Mouse (Mus musculus) spleen, postnatal 36 days (tissue): ENCODE results near the gene Wnt11.

Experiments
- DNase-seq, 2 experiments: peaks; one replicate each; pipeline ENCODE4 v3.0.0; 2022; ENCODE audit warnings: low spot score in 2 of 2, mixed read lengths in 1 of 2

Wnt11 gene

GRCm38 (mm10) chr7:98834711-98835321 lies at the start of gene Wnt11:
Gene Wnt11 (plus strand): TSS chr7:98835112.
- DNase-seq, result no peak

- no peak for DNase-seq
These were observed 47.9 kb upstream of the Wnt11 start for GRCm38 (mm10) chr7:98786792-98787612.

DNA sequence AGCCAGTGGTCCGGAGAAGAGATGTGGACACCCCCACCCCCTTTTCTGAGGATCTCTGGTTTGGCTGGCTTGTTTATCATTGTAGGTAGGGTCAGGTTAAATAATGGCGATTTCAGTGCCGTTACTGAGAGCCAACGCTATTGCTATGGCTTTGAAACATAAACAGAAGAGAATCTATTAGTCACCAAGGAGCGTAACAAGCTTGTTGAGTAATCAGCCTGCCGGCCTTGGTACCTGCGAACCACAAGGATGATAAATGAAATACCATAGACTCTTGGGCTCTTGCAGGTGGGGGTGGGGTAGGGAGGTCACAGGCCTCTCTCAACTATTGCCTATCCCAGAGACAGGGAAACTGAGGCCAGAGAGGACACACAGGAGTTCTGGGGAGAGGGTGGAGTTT lies 46.2 kb upstream of the Wnt11 start:
- no peak for DNase-seq

- DNase-seq, result no peak
These were observed 45.8 kb upstream of the Wnt11 start for GRCm38 (mm10) chr7:98789121-98789520.

DNA sequence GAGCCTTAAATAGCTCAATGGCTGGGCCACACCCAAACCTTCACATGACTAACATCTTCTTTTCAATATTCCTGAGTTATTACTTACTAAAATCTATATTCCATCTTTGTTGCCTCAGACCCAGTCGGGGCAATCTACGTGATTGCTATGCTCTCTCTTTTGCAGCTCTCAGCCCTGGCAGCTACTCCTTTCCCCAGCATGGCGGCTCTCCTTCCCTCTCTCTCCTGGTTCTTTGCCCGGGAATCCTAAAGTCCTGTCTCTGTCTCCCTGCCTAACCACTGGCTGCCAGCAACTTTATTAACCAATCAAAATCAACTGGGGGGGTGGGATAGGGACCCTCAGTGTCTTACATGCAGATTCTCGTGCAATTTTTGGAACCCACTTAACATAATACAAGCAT lies 43.0 kb upstream of the Wnt11 start:
- DNase-seq, result no peak

DNA sequence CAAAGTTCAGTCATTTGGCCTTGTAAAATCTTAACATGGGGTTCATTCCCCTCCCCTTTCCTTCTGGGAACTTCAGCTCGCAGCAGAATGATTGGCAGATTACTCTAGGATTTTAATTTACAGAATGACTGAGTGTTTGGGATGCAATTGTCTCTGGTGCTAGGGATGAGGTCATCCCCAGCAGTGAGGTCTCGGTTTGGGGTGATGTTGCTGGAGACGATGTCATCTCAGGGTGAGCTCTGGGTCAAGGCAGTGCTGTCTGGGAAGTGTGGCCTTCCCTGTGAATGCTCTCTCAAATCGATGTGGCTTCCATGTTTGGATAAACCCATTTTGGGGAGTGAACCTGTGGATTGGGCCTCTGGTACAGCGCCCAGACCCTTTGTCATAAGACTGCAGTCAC lies 41.1 kb upstream of the Wnt11 start:
- DNase-seq, result no peak

DNA sequence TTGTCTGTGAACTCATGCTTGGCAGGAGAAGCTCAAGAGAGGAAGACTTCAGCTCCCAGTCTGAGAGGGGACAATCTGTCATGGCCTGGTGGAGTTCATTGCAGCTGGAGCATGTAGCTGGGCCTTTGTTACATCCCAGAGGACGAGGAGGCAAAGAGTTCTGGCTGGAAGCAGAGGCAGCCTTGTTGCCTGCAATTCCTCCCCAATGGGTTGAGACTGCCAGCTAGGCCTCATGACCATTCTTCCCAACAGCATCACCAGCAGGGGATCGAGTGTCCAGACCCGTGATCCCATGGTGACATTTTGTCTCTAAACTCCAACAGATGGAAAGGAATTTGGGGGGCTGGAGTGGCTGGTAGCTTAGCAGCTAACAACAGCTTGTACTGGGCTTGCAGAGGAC lies 40.5 kb upstream of the Wnt11 start:
- DNase-seq, result no peak

DNA sequence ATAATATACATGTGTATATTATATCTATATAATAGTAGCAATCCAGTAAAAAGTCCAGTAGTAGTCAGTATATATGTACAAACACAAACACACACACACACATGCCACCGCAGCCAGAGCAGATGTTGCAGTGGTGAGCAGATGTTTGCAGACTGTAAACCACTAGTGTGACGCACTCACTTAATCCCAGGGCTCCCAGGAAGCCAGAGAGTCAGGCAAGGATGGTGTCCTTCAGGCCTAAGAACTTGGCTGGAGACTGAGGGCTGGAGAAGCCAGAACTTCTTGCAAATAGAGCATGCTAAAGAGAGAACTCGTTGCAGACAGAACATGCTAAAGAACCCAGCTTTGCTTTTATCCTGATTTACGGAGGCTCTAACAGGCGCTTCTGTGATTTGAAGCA lies 39.3 kb upstream of the Wnt11 start:
- no peak for DNase-seq

- DNase-seq, result no peak
These were observed 37.4 kb upstream of the Wnt11 start for GRCm38 (mm10) chr7:98797347-98798133.

DNA sequence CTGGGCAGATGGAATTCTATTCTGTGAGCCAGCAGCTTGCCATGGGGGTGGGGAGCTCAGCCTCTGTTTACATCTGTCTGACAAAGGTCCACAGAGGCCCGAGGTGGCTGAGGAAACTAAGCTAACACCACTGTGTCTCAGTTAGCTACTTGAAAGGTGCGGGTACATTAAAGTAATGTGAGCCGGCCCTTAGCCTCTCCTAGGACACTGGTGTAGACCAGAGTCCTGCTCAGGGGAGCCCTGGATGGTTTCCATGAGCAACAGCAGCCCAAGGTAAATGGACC lies 36.8 kb upstream of the Wnt11 start:
- DNase-seq, result no peak

- DNase-seq, result no peak
These were observed 34.5 kb upstream of the Wnt11 start for GRCm38 (mm10) chr7:98800435-98800834.

GRCm38 (mm10) chr7:98801086-98801485 lies 33.8 kb upstream of the Wnt11 start:
- DNase-seq, result no peak

- no peak for DNase-seq
These were observed 31.7 kb upstream of the Wnt11 start for GRCm38 (mm10) chr7:98803181-98803580.

GRCm38 (mm10) chr7:98804841-98805772 lies 29.8 kb upstream of the Wnt11 start:
- peak in 1 of 2 experiments; percentile 25 for DNase-seq

DNA sequence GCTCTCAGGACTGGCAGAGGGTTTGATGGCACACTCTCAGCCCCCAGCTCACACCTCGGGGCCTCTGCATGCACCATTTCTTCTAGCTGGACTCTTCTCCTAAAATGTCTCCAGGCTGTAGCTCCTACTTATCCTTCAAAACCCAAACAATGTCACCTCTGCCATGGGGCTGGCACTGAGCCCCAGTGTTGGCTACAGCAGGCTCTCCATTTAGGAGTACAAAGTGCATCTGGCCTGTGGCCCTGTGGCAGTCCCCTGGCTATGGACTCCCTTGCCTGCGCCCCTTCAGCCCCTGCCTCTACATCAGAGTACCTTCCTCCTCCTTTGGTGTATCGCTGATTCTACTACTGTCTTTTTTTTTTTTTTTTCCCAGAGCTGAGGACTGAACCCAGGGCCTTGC lies 28.0 kb upstream of the Wnt11 start:
- DNase-seq, result no peak

DNA sequence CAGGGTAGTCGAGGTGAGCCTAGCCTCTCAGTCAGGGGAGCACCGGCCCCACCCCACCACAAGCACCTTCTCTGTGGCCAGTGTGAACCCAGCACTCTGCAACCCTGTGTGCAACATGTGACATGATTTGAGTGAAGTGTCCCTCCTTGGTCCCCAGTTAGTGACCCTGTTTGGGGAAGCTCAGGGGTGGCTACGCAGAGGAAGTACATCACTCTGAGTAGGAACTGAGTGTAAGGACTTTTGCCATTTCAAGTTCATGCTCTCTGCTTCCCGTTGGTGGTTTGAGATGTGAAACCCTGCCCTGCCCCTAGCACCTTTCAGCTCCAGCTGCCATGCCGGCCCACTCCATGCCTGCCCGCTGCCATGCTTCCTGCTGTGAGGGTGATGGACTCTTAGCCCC lies 25.5 kb upstream of the Wnt11 start:
- peak; percentile 32 for DNase-seq

DNA sequence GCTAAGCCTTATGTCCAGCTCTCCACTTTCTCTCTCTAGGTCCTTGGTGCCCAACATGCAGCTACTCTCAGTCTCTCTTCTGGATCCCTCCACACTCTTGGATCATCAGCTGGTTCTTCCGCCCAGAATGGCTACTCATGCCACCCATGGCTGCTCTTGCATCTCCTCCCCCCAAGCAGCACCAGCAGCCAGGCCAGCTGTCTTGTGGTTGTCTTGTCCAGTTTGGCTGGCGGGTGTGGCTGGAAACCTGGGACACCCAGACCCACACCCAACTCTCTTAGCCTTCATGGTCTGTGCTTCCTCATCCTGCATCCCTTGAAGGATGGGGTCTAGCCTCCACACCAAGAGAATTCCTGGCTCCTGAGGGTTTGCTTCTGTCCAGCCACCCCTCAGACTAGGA lies 24.3 kb upstream of the Wnt11 start:
- no peak for DNase-seq

DNA sequence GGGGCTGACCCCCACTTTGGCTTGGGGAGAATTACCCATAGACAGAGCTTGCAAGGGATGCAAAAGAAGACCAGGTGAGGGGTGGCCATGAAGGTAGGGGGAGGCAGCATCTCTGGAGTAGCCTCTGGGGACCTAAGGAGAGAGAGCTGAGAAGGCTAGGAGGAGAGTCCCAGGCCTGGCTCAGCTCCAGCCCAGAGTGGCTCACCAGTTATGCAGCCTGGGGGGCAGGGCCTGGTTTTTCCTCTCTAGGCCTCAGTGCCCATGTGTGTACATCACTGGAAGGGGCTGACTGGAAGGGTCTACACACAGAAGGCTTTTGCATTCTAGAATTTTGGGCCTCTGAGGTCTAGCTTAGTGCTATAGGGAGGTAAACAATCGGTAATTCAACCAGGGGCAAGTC lies 14.4 kb upstream of the Wnt11 start:
- DNase-seq, result no peak

- no peak for DNase-seq
These were observed 12.0 kb upstream of the Wnt11 start for GRCm38 (mm10) chr7:98822881-98823280.

DNA sequence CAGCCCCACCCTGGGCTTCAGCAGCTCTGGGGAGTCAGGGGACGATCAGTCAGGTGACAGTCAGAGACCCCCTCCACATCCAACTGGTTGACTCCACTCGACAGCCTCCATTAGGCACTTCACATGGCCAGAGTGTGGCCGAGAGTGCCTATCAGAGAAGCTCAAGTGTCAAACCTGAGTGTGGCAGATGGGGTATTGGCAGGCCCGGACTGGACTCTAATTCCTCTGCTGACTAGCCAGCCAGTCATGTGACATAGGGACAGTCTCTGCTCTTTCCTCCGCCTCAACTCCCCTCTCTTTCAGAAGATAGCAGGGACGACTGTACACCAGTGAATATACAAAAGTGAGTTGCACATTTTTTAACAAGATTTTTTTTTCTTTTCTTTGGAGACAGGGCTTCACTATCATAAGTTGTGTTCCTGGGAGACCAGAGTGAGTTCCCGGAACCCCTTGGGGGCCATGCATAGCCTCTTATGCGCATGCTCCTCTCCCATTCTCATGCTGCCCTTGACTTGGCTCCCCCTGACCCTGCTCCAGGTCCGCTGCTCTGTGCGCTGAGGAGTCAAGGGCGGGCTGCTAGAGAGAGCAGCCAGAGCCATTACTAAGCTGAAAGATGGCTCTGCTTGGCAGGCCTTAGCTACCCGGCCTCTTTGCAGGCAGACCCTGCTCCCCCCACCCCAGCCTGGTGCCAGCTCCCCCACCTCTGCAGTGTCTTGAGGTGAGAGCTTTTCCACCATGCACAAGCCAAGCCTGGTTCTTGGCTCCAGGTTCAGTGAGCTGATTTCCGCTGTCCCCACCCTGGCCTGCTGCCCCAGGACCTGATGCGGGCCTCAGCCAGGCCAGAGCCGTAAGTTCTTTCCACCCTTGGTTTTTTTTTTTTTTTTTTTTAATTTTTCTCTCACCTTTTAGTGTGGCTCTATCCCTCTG lies 10.8 kb upstream of the Wnt11 start:
- DNase-seq, result no peak

DNA sequence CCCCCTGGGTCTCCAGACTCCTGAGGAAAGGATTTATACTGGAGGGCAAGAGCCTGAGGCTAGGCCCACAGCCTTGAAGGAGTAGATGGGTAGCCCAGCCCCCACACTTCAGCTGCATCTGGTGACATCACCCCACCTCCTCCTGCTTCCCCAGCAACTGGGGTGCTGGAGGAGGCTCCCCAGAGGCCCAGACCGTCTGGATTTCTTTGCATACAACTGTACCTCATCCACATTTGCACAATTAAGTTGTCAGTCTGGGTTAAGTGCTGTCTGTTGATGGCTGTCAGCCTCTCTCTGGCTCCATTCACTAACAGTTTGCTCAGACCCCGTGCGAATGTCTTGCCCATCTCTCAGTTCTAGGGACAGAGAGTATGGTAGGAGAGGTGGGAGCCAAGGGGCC lies 6.9 kb upstream of the Wnt11 start:
- DNase-seq, result no peak
